Mouse (Mus musculus) MEL (cell line): ENCODE measurements around the gene Plpp6. TPM values are rescaled to one million over a fixed set of nuclear protein-coding genes. Genes with fewer than 3 reads are reported as not detected.

ENCODE experiments used
- DNase-seq: peaks from one replicate; pipeline ENCODE4 v3.0.0; 2011; ENCODE audit warnings: low read depth, low spot score
- H3K27ac ChIP-seq: 2 replicates; pipeline ENCODE4 v1.5.1; 2012; ENCODE audit warnings: low read depth, mild to moderate bottlenecking, control low read depth, low read length, moderate library complexity; ENCODE audit not compliant: control insufficient read depth
- H3K27me3 ChIP-seq, 2 experiments: fragments of 150-350 bp in 1 of 2; sonication (generic) in 1 of 2; 2 replicates each; pipeline ENCODE4 v1.6.1; 2012; ENCODE audit warnings: low read length in 2 of 2, mild to moderate bottlenecking in 2 of 2, improper control_type of control experiment in 1 of 2, moderate library complexity in 1 of 2; ENCODE audit not compliant: insufficient read depth in 2 of 2, control insufficient read depth in 1 of 2
- H3K36me3 ChIP-seq, 2 experiments: 2 replicates each; pipeline ENCODE4 v1.6.1; 2012 to 2014; ENCODE audit warnings: low read length in 2 of 2, improper control_type of control experiment in 1 of 2, inconsistent platforms in 1 of 2, mild to moderate bottlenecking in 1 of 2; ENCODE audit not compliant: insufficient read depth in 2 of 2, control insufficient read depth in 1 of 2
- H3K4me1 ChIP-seq, 2 experiments: fragments of 150-350 bp in 1 of 2; sonication (generic) in 1 of 2; 2 replicates each; pipeline ENCODE4 v1.6.1; 2012; ENCODE audit warnings: low read length in 2 of 2, improper control_type of control experiment in 1 of 2, mild to moderate bottlenecking in 1 of 2; ENCODE audit not compliant: insufficient read depth in 2 of 2, control insufficient read depth in 1 of 2
- H3K4me3 ChIP-seq, 2 experiments: fragments of 150-350 bp in 1 of 2; sonication (generic) in 1 of 2; 2 replicates each; pipeline ENCODE4 v1.5.1; 2012; ENCODE audit warnings: low read depth in 2 of 2, low read length in 2 of 2, mild to moderate bottlenecking in 2 of 2, moderate library complexity in 2 of 2, control low read depth in 1 of 2, improper control_type of control experiment in 1 of 2; ENCODE audit not compliant: control insufficient read depth in 1 of 2, insufficient read depth in 1 of 2
- H3K79me2 ChIP-seq: 2 replicates; pipeline ENCODE4 v1.6.1; 2012; ENCODE audit warnings: mild to moderate bottlenecking, low read length, moderate library complexity; ENCODE audit not compliant: control insufficient read depth, poor library complexity, insufficient read depth
- H3K9ac ChIP-seq: 2 replicates; pipeline ENCODE4 v1.6.1; 2012; ENCODE audit warnings: low read depth, mild to moderate bottlenecking, control low read depth, low read length, moderate library complexity; ENCODE audit not compliant: control insufficient read depth, poor library complexity, severe bottlenecking
- H3K9me3 ChIP-seq: fragments of 150-350 bp; sonication (generic); replicated peaks from 2 replicates; pipeline ENCODE4 v1.6.1; 2012; ENCODE audit warnings: mild to moderate bottlenecking, low read length, improper control_type of control experiment, moderate library complexity; ENCODE audit not compliant: insufficient read depth
- CTCF ChIP-seq, 3 experiments: IDR thresholded peaks in 2 of 3; conservative IDR thresholded peaks in 1 of 3; 2 replicates each; pipeline ENCODE4 v1.5.1; 2011 to 2012; ENCODE audit warnings: low read length in 3 of 3, low read depth in 2 of 3, mild to moderate bottlenecking in 2 of 3, improper control_type of control experiment in 1 of 3, inconsistent platforms in 1 of 3, mixed read lengths in 1 of 3, moderate library complexity in 1 of 3; ENCODE audit not compliant: control insufficient read depth in 1 of 3, insufficient read depth in 1 of 3, poor library complexity in 1 of 3, severe bottlenecking in 1 of 3
- E2F4 ChIP-seq: IDR thresholded peaks from 2 replicates; pipeline ENCODE4 v1.6.1; 2011; ENCODE audit warnings: low read depth, low read length, improper control_type of control experiment, borderline replicate concordance
- GATA1 ChIP-seq: IDR thresholded peaks from 2 replicates; pipeline ENCODE4 v1.6.1; 2011; ENCODE audit warnings: low read depth, low read length, improper control_type of control experiment
- KAT2A ChIP-seq: conservative IDR thresholded peaks from 2 replicates; pipeline ENCODE4 v1.6.1; 2012; ENCODE audit warnings: low read depth, low read length, improper control_type of control experiment, inconsistent platforms
- MAX ChIP-seq: IDR thresholded peaks from 2 replicates; pipeline ENCODE4 v1.6.1; 2011; ENCODE audit warnings: low read length, improper control_type of control experiment
- MAZ ChIP-seq: IDR thresholded peaks from 2 replicates; pipeline ENCODE4 v1.6.1; 2012; ENCODE audit warnings: low read depth, mild to moderate bottlenecking, inconsistent platforms, low read length, improper control_type of control experiment
- MXI1 ChIP-seq: IDR thresholded peaks from 2 replicates; pipeline ENCODE4 v1.6.1; 2011; ENCODE audit warnings: mild to moderate bottlenecking, low read depth, low read length, improper control_type of control experiment
- MYC ChIP-seq: IDR thresholded peaks from 2 replicates; pipeline ENCODE4 v1.6.1; 2011; ENCODE audit warnings: low read depth, mild to moderate bottlenecking, low read length, improper control_type of control experiment, moderate library complexity
- NELFE ChIP-seq: IDR thresholded peaks from 2 replicates; pipeline ENCODE4 v1.6.1; 2011; ENCODE audit warnings: low read depth, low read length, improper control_type of control experiment
- POLR2A ChIP-seq, 2 experiments: IDR thresholded peaks; 2 replicates each; pipeline ENCODE4 v1.6.1; 2011 to 2012; ENCODE audit warnings: low read length in 2 of 2, mild to moderate bottlenecking in 2 of 2, control low read depth in 1 of 2, improper control_type of control experiment in 1 of 2, low read depth in 1 of 2, moderate library complexity in 1 of 2; ENCODE audit not compliant: control insufficient read depth in 1 of 2, insufficient read depth in 1 of 2, poor library complexity in 1 of 2
- TAL1 ChIP-seq: IDR thresholded peaks from 2 replicates; pipeline ENCODE4 v1.6.1; 2012; ENCODE audit warnings: mild to moderate bottlenecking, inconsistent platforms, low read length, moderate library complexity, mixed read lengths
- TBP ChIP-seq: IDR thresholded peaks from 2 replicates; pipeline ENCODE4 v1.8.0; 2011; ENCODE audit warnings: low read depth, low read length, improper control_type of control experiment
- USF2 ChIP-seq, 2 experiments: IDR thresholded peaks; 2 replicates each; pipeline ENCODE4 v1.6.1; 2011 to 2012; ENCODE audit warnings: improper control_type of control experiment in 2 of 2, low read length in 2 of 2, borderline replicate concordance in 1 of 2, inconsistent platforms in 1 of 2, low read depth in 1 of 2, mild to moderate bottlenecking in 1 of 2; ENCODE audit not compliant: insufficient read depth in 1 of 2
- ZC3H11A ChIP-seq: IDR thresholded peaks from 2 replicates; pipeline ENCODE4 v1.6.1; 2012; ENCODE audit warnings: low read depth, mild to moderate bottlenecking, inconsistent platforms, low read length, improper control_type of control experiment
- ZMIZ1 ChIP-seq: IDR thresholded peaks from 2 replicates; pipeline ENCODE4 v1.6.1; 2012; ENCODE audit warnings: low read depth, mild to moderate bottlenecking, inconsistent platforms, low read length, improper control_type of control experiment, moderate library complexity
- ZNF384 ChIP-seq: IDR thresholded peaks from 2 replicates; pipeline ENCODE4 v1.6.1; 2012; ENCODE audit warnings: low read depth, mild to moderate bottlenecking, inconsistent platforms, low read length, improper control_type of control experiment
- polyA plus RNA-seq, 2 experiments: library from polyadenylated mRNA; stranded (reverse) in 1 of 2; unstranded in 1 of 2; fragments of >175 nt in 1 of 2; fragments of >200 nt in 1 of 2; gene quantifications; 2 replicates each; pipeline versions ENCODE4 v1.2.1 to v1.2.4; 2012; ENCODE audit warnings: low replicate concordance in 2 of 2, low read depth in 1 of 2; ENCODE audit not compliant: insufficient read length in 2 of 2, insufficient read depth in 1 of 2, missing spikeins in 1 of 2
- total RNA-seq: library from RNA; depleted of rRNA; stranded (reverse); fragments of 300-350 nt; gene quantifications from 2 replicates; pipeline ENCODE4 v1.2.3, GENCODE M21; 2012

The Plpp6 gene
- total and polyA plus RNA-seq, 3 experiments: 0.08 to 1.9 TPM; not detected in 1

DNA sequence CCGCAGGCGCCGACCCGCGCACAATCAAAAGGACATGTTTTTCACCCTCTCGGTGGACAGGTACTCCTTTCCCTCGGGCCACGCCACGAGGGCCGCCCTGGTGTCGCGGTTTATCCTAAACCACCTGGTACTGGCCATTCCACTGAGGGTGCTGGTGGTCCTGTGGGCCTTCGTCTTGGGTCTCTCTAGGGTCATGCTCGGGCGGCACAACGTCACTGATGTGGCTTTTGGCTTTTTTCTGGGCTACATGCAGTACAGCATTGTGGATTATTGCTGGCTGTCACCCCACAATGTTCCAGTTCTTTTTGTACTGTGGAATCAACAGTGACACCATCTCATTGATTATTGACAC lies 775 bp downstream of the Plpp6 start:
- Histone ChIP-seq H3K36me3 (no peaks in the 10 kb centered on the region), H3K9me3 (no peaks in the 10 kb centered on the region), H3K79me2 (no peaks in the 10 kb centered on the region), H3K27me3 (peaks cover 2 to 16% of the 10 kb centered on the region in 2 experiments), H3K4me1 (no peaks in the 10 kb centered on the region), H3K4me3 (peak overlapping the region in 1 of 2 experiments; percentile 35; a peak in 2 of 4 replicates)
- TF ChIP-seq USF2 (IDR thresholded peaks at IDR 0.05; ENCODE audit: borderline replicate concordance in 1 of 2, insufficient read depth in 1 of 2, low read depth in 1 of 2, low read length in 2 of 2): no peak
- TF ChIP-seq CTCF (IDR thresholded peaks at IDR 0.05 in 2 of 3, conservative IDR thresholded peaks at IDR 0.05 in 1 of 3; ENCODE audit: control insufficient read depth in 1 of 3, insufficient read depth in 1 of 3, low read depth in 2 of 3, low read length in 3 of 3, poor library complexity in 1 of 3, severe bottlenecking in 1 of 3): no peak
- no peak for TF ChIP-seq ZNF384
- no peak for TF ChIP-seq NELFE
- no peak for TF ChIP-seq MYC
- TF ChIP-seq ZC3H11A: no peak
- no peak for TF ChIP-seq MAX
- TF ChIP-seq, all 39 proteins: peak for 0
- no peak for DNase-seq
- no peak overlapping the region for H3K9ac ChIP-seq
- H3K27ac ChIP-seq: no peak overlapping the region

DNA sequence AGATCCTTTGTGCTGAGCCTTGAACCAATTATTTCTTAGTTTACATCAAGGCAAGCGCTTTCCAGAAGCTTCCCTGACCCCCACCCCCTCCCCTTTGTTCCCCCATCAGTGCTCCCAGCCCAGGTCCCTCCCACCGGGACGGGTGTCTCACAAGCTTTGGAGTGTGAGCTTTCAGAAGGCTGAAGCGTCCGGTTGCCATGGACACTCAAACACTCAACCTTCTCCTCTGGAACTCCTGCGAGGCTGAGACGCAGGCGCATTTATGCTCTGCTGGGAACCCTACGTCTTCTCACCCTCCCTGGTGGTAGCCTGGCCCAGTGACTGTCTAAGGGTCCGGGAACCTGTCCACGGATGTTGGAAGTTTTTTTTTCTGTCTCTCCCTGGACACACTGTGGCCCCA lies 3.9 kb downstream of the Plpp6 start, which contains the start of gene 4430402I18Rik:
TSS of gene 4430402I18Rik (minus strand) at position 149 of the 400 bp plus-strand sequence.
- DNase-seq: no peak
- H3K4me3 ChIP-seq: no peak within 1 kb of the TSS
- peaks cover 3 to 16% of the 10 kb centered on the region in 2 experiments for H3K27me3 ChIP-seq
- H3K4me1 ChIP-seq: no peaks in the 10 kb centered on the region
- H3K36me3 ChIP-seq: no peaks in the 10 kb centered on the region
- H3K9me3 ChIP-seq: no peaks in the 10 kb centered on the region
- H3K27ac ChIP-seq: no peak within 1 kb of the TSS
- no peaks in the 10 kb centered on the region for H3K79me2 ChIP-seq
- no peak for TF ChIP-seq TBP
- TF ChIP-seq MXI1: no peak
- no peak for TF ChIP-seq GATA1
- no peak for TF ChIP-seq MYC
- no peak for TF ChIP-seq E2F4
- TF ChIP-seq POLR2A (IDR thresholded peaks at IDR 0.05; ENCODE audit: control insufficient read depth in 1 of 2, insufficient read depth in 1 of 2, low read depth in 1 of 2, low read length in 2 of 2, poor library complexity in 1 of 2): no peak
- TF ChIP-seq TAL1: no peak
- TF ChIP-seq MAX: no peak
- no peak for TF ChIP-seq KAT2A
- TF ChIP-seq ZC3H11A: no peak
- no peak for TF ChIP-seq MAZ
- H3K9ac ChIP-seq: no peak within 1 kb of the TSS

DNA sequence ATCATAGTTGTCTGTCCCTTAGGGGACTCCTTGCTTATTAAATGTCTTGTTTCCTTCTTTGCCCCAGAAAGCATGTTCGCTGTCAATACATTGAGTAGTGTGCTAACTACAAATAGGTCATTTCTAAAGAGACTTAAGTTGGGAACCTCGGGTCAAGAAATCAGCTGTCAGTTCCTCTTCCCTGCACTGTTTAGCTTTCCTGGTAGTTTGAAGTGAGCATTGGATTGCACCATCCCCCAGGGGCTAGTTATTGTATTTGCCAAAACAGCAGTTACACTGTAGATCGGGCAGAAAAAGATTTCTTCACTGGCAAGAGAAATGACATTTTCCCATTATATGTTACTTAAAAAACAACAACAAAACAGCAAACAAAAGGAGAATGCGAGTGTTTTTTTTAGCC lies 4.4 kb downstream of the Plpp6 start:
- peaks cover 3 to 16% of the 10 kb centered on the region in 2 experiments for H3K27me3 ChIP-seq
- no peaks in the 10 kb centered on the region for H3K79me2 ChIP-seq

More for the DNA sequence above, 4.4 kb downstream of the Plpp6 start:
- H3K36me3 ChIP-seq: no peaks in the 10 kb centered on the region
- TF ChIP-seq TBP: no peak
- TF ChIP-seq ZMIZ1: no peak
- H3K27ac ChIP-seq: no peak overlapping the region
- no peak overlapping the region for H3K4me3 ChIP-seq
- H3K9ac ChIP-seq: no peak overlapping the region
- DNase-seq: no peak
- no peaks in the 10 kb centered on the region for H3K9me3 ChIP-seq
- no peaks in the 10 kb centered on the region for H3K4me1 ChIP-seq
